Mouse (Mus musculus) urinary bladder, adult 2 months (tissue): Measurements from ENCODE around the gene Abcf2. TPM values are rescaled to one million over a fixed set of nuclear protein-coding genes. Genes with fewer than 3 reads are reported as not detected.

ENCODE experiments used
- DNase-seq: peaks from one replicate; pipeline ENCODE4 v3.0.0; 2022; ENCODE audit warnings: low spot score
- polyA plus RNA-seq: library from polyadenylated mRNA; depleted of rRNA; stranded (reverse); fragments of >200 nt; gene quantifications from 2 replicates; pipeline ENCODE4 v1.2.3, GENCODE M21; 2012; rRNA removed

Abcf2 gene
- polyA plus RNA-seq = 44.5 and 50.0 TPM in 2 replicates

DNA sequence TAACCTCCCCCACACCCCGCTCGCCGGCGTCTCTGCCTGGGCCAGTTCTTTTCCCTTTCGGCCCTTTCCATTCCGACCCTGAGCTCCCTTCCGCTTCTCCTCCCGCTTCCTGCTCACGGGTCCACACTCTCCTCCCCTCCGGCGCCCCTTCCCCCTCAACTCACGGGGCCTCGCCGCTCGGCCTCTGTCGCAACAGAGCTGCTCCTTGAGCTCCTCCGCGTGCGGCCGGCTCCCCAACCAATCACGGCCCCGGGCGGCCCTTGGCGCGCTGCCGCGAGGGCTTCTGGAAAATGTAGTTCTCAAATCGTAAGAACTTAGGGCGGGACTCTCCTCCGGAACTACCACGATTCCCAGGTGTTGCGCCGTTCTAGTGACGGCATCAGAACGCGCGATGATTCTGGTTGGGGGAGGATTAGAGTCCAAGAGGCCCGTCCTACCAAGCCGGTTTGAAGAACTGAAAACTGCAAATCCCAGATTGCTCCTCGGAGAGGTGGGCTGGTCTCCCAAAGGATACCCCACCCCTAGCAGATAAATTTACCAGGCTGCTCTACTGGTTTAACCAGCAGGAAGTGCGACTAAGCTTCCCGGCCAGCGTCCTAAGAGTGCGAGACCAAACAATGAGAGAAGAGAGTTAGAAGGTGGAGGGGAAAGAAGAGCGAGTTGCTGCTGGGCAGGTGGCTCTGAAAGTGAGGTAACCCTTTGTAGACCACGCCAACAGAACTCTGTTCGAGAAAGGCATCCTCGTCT lies at the start of gene Abcf2:
Gene Abcf2 (minus strand): TSS at position 285 of the 747 bp plus-strand sequence.
- DNase-seq = peak; percentile 99

DNA sequence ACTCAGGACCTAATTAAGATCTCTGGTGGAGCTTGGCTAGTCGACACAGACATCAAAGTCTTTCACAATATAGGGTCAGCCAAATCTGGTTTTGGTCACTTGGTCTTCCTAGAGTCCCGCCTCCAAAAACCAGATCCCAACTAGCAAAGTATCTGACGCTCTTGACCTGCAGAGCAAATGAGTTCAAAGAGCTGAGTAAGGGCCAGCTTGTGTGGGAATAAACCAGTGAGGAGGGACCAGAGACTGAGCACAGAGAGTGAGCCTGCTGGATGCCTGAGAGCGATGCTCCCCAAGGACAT lies 47.5 kb upstream of the Abcf2 start:
- DNase-seq = no peak

DNA sequence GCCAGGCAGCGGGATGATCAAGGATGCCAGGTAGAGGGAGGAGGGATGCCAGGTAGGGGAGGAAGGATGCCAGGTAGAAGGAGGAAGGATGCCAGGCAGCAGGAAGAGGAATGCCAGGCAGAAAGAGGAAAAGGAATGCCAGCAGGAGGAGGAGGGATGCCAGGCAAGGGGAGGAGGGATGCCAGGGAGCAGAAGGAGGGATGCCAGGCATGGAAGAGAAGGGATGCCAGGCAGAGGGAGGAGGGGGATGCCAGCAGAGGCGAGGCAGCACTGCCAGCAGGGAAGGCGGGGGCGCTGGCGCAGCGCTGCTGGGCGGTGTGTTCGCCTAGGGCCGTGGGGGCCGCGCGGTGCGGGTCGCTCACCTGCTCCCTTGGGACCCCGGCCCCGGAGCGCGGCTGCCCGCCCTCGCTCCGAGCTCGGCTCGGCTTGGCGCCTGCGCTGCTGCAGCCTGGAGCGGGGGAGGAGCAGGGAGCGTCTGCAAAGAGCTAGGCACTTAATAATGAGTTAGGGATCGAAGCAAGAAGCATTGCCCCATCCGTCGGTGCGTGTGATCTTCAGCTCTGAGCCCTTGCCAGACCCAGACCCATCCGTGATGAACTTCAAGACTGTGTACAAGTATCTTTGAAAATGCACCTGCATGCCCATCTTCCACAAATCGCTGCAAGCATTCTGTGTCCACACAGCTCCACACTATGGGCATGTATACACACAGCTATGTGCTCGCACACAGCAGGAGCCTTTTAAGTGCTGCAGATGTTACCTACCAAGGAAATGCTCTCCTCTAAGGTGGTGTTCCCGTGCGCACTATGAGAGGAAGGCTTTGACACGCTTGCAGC lies 46.9 kb upstream of the Abcf2 start, which contains the start of gene Smarcd3:
Gene Smarcd3 (minus strand): TSS at position 426 of the 836 bp plus-strand sequence.
- DNase-seq = no peak

DNA sequence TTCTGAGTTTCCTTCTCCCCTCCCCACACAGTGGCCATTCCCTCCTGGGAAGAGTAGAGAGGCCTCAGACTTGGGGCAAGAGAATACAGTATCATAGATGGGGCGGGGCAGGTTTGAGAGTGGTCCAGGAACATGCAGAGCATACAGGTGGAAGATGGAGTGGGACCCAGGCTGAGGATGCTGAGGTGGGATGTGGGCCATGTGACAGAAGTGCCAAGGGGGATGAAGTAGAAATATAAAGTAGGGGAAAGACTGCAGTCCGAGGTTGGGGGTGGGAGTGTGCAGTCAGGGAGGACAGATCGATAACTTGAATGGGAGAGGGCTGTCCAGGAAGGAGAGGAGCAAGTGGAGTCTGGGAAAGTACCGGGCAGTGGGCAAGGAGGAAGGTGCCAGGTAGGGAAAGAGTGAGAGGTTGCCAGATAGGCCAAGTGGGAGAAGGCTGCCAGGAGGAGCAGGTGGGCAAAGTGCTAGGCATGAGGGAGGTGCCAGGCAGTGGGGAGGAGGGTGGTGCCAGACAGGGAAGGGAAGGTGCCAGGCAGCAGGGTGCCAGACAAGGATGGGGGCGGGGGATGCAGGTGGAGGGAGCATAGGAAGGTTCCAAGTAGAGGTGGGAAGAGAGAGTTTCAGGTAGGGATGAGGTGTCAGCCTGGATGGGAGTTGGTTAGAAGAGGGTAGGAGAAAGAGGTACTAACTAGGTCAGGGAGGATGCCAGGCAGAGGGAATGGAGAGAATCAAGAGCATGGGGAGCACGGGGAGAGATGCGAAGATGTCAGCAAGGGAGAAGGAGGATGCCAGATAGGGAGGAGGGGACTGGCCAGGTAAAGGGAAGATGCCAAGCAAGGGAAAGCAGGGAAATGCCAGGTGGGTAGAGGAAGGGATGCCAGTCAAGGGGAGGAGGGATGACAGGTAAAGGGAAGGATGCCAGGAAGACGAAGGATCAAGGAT lies 46.0 kb upstream of the Abcf2 start:
- no peak for DNase-seq

DNA sequence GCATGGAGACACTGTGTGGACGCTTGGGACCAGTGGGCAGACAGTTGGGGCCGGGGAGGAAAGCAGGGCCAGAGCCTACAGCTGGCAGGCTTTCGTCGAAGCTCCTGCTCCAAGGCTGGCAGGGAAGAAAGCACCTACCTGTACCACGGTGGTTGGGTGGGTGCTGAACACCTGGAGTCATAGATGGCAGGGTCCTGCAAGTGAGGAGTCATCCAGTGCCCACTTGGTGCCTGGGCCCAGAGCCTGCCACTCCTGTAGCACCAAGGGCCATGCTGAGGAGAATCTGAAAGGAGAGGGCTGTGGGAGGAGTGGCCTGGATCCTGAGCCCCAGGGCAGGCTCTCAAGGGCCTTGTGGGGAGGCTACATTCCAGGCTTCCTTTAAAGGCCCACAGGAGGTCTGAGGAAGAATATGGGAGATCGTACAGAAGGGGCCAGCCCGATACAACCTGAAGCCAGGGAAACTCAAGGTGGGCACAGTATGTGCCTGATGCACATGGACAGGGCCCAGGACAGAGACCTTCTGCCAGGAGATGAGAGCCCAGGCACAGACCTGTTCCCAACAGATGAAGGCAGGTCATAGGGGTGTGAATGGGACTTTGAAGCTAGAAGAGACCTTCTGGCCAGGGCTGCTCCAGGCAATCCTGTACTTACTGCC lies 45.2 kb upstream of the Abcf2 start:
- DNase-seq = no peak

DNA sequence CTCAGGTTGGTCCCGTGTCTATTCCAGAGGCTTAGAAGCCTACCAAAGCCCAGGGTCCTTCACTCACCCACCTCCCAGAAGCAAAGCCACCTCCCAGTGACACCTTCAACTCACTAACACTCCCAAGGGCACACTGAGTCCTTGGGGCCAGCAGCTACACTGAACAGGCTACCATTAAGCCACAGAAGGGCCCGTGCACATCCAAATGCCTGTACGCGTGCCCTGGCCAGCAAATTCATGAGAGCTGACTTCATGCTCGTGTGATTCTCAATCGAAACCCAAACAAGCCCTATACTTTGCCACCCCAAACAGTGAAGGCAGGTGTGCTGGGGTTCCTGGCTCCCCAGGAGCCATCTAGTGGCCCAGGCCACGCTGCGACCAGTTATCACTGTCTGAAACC lies 43.4 kb upstream of the Abcf2 start:
- no peak for DNase-seq

DNA sequence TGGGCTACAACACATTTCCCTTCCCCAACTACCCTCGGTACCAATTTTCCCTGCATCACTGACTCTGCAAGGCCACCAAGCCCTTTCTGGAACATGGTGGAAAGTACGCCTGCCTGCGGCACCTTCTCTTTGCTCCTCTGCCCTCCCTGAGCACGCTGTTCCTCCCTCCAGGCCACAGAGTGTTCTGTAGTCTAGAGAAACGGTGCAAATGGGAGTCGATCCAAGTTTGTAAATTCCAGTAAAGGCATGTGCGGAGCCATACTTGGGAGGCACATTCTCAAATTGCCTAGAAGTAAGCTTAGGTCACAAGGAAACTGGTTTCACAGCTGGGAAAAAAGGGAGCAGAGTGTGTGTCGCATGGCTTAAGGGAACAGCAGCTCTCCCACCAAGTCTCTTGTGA lies 42.8 kb upstream of the Abcf2 start:
- DNase-seq = no peak

DNA sequence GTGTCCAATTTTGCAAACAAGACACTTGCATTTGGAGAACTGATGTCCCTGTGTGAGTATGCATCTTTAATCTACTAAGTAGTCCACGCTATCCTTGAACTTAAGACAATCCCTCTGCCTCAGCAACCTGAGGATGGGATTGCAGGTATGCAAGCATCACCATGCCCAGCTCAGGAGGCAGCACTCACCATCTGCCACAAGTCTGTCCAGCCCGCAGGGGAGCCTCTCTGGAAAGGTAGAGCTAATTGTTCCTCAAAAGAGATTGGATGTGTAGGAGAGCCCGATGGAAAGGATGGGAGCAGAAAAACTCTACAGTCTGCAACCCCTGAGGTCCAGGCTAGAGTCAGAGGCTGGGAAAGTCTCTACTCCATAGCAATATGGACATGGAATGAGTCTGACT lies 41.7 kb upstream of the Abcf2 start:
- DNase-seq = no peak

DNA sequence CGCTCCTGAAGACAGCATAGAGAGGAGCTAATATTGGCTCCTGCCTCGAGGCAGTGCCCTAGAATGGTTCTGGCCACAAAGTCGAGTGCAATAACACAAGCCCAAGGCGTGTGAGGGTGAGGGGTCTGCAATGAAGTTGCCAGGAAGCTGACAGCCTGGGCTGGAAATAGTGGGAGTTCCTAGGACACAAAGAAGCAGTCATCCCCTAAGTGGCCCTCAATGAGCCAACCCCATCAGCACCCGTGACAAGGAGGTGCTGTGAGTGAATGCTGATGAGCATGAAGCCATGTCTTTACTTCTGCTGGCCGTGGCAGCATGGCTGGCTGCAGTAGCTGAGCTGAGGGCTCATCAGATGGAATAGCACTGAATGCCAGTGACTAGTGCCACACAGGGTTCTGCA lies 37.8 kb upstream of the Abcf2 start:
- no peak for DNase-seq

DNA sequence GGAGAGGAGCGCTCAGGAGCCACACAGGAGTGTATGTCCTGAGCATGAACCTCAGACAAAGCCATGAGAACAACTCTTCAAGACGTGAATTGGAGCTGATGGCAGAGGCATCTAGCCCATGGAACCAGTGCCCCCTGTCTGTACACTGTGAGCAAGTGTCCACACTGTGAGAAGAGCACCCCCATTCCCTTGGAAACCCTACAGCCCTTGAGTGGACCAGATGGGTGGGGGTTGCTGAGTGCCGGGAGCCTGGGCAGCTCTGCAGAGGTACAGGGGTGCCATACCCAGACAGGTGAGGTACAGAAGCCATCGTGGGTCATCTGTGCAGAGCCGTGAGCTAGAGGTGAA lies 35.0 kb upstream of the Abcf2 start:
- DNase-seq = no peak

DNA sequence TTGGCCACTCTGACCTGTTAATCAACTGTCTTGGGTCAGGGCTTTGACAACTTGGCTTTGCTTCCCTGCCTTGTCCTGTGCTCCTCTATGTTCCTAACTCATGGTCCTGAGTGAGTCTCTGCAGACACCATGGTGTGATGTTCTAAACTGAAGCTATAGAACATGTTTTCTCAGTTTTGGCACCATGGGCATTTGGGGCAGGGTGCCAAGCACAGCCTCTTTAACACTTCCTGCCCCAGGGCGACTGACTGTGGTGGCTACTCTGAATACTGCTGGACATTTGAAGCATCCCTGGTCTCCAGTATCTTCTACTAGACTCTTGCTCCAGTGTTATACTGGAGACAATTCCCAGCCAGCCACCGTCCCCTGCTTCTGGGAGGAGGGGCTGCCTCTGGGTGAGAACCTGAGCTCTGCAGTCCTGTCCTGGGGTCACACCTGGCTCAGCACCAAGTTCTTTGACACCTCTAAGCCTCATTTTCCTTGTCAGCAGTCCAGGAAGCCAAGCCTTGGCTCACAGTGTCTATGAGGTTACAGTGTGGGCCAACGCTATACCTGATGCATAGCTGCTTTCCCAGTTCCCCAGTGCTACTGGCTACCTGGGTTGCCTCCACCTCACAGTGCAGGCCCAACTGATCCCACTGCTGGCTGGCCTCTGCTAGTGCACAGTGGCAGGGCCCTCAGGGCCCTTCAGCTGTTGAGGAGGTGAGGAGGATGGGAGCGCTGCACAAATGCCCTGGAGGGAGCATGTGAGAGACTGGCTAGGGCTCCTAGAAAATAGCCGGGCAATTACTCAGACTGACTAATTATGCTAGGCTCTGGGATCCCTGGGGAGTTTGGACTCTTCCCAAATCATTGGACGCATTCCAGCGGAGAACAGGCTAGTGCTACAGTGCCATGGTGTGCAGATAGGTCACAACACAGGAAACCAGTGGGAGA lies 34.4 kb upstream of the Abcf2 start:
- no peak for DNase-seq

DNA sequence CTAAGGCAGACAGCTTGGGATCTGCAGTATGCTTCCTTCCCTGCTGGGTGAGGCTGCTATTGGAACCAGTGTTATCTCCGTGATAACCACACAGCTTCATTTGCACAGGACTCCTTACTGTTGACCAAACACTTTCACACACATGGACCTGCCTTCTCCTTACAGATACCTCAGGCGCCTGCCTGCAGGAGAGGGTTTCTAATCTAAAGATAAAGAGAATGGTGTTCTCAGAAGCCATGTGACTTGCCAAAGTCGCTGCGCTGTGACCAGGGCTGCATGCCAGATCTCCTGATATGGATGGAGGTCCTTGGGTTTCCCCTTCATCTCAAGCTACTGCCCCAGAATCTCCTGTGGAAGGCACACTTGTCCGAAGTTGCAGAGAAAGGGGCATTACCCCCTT lies 32.1 kb upstream of the Abcf2 start:
- DNase-seq = no peak

DNA sequence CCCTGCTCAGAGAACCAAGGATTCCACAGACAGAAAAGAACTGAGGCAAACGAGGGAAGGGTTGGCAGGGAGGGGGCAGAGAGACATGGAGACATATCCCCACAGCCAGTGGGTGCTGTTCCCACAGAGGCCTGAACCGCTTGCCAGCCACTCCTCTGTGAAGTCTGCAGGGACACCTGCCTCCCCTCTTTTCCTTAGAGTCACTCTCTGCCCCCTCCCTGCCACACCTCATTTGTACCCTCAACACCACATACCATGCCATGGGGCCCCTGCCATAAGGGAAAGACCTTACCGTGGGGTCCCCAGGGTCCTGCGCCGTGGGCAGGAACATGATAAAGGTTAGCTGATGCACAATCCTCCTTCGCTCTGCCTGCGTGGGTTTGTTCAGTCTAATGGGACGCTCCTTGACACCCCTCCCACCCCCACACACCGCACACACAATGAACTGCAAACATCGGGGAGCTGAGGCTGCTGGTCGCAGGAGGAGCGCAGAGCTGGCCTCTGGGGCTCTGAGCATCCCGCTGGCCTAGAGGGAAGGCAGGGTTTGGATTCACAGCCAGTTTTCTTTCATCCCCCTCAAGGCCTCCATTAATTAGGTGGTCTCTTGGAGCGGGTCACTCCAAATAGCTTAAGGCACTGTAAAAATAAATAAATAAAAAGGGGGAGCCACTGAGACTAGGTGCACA lies 28.9 kb upstream of the Abcf2 start:
- DNase-seq = no peak

DNA sequence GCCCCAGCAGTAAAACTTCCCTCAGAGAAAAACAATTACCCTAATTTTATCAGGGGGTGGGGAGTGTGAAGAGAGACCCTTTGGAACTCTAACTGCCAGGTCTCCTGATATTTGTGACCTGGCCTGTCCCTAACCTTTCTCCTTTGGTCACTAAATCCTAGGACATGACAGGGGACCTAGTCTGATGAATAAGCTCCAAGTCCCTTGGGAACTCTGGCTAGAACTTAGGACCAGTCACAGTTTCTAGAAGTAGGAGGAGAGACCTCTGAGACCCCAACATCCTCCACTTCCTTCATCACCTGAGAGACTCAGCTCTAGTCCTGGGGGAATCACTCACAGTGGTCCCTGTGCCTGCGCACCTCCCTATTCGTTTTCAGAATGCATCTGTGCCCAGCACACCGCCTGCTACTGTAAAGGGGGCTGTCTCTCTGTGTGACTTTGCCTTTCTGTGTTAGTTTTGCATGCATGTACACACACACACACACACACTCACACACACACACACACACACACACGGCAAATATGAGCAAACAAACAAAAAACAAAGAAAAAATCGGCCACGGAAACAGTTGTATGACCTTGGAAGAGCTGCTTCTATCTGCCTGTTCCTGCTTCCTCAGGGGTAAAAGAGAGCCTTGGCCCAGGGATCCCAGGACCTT lies 28.2 kb upstream of the Abcf2 start:
- peak; percentile 13 for DNase-seq

DNA sequence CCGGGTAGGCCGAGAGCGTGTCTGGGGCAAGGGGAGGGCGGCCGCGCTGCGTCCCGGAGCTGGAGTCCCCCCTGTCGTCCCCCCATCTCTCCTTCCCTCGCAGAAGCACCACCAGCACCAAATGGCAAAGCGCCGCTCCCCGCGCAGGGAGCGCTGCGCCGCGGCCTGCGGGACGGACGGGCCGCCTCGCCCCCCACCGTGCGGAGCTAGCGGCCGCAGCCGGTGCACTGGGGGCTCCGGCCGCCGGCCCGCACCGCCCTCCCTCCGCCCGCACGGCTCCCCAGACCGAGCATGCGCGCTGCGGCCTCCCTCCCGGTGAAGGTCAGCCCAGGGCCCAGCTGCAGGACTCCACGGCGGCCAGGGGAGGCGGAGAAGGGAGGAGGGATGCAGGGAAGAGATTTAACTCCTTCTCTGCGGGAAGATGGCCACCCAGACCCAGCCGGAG lies 27.4 kb upstream of the Abcf2 start:
- DNase-seq = peak; percentile 86

DNA sequence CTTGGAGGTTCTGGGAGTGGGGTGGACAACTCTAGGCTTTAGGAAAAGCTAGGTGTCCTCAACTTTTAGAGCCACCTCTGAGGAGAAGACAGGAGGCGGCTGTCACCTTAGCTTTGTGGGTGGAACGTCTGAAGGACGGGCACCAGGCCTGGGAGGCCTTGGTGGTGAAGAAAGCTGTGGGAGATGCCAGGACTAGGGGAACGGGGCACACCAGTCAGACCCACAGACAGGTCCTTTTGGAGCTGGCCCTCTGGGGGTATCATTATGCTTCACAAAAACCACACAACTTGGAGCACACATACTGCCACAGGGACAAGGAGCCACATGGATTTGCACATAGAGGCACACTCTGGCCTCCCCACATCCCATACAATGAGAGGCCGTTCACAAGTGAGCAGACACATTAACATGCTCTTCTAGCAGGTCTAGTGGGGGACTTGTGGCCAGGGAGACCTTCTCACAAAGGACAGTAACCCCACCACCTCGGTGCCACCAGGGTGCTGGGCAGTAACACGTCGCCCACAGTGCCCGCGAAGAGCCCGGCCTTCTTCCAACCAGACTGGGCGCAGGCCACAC lies 26.9 kb upstream of the Abcf2 start:
- DNase-seq = no peak

DNA sequence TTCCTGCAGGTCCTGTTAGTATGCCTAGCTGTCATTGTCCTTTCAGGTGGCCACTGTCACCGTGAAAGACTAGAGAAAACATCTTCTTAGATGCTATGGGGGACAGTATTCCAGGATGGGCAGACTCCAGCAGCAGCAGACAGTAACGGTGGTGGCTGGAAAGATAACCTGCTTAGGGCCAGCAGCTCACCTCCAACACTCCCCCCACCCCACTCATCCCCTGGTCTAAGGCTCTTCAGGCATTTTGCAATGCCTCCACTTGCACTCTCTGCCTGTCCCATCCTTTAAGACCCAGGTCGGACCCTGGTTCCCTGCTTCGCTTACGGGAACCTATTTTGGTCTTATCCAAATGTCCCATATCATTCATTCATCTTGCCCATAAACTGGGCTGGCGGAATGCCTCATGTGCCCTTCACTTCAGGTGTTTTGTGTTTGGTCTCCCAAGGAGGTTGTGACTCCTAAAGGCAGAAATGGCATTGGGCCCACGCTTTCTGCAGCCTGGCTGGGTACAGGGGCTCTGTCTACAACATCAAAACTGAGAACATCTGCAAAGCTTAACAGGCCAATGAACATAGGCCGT lies 26.3 kb upstream of the Abcf2 start:
- peak; percentile 23 for DNase-seq

DNA sequence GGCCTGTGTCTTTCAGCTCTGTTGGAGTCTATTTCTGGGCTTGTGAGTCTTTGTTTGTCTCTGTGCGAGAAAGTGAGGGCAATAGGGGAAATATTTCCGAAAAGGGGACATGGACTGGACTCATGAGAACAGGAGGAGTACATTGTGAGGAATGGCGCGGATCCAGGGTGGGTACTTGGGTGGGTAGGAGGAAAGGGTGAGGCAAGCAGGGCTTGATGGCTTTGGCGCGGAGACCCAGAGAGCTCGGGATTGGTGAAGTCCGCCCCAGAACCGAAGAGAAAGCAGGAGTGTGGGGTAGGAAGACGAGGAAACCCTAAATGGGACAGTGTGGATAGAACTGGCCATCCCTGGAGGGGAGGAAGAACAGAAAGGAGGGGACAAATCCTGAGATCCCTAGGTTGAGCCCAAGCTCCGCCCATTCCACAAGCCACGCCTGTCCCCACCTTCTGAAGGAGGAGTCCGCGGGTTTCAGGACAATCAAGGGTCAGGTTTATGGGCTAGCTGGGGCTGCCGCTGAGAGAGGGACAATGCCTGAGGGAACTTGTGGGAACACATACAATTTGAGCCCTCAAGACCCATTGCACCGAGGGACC lies 25.6 kb upstream of the Abcf2 start:
- no peak for DNase-seq
